Mouse (Mus musculus): ENCODE measurements at regions not wholly inside any gene's neighbourhood (a gene's known extent, or its start where the extent isn't known, plus 50 kb on each side); places are given as distances from the start of the nearest gene placed in this dataset.

DNA sequence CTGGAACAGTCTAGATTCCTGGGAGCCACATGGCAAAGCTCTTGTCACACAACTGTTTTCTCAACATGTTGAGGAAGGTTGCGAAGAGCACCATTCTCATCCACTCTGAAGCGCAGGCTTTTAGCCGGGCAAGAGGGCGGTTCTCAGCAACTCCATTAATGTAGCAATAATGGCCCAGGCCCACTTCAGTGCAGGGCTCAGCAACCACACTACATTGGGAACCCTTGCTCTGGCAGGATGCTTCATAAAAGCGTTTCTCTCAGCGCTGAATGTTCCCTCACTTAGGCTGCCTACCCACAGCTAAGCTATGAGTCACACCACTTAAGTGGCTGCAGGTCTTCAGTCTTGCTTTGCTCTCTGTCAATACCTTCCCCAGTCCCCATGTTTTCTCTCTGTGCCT is 102.2 kb upstream of the Oxgr1 start:
- ATAC-seq (replicated peaks; ENCODE audit: low FRiP score, poor library complexity, severe bottlenecking), result no peak

DNA sequence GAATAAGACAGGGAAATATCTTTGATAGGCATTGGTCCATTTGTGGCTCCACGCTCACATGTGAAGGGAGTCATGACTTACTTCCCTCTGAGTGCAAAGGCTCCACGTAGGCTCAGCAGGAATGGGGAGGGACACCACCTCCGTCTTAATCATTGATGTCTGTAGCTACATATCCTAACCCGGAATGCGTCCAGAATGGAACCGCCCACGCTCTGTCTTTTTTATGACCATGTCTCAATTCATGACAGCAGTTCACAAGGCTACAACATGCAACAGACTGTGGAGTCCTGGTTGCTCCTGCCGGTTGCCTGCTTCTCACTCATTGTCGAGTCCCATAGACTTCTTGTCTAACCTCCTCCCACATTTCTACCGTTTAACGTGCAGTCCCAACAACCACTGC is 104.1 kb upstream of the Oxgr1 start:
- no peak for ATAC-seq (replicated peaks; ENCODE audit: low FRiP score, poor library complexity, severe bottlenecking)

DNA sequence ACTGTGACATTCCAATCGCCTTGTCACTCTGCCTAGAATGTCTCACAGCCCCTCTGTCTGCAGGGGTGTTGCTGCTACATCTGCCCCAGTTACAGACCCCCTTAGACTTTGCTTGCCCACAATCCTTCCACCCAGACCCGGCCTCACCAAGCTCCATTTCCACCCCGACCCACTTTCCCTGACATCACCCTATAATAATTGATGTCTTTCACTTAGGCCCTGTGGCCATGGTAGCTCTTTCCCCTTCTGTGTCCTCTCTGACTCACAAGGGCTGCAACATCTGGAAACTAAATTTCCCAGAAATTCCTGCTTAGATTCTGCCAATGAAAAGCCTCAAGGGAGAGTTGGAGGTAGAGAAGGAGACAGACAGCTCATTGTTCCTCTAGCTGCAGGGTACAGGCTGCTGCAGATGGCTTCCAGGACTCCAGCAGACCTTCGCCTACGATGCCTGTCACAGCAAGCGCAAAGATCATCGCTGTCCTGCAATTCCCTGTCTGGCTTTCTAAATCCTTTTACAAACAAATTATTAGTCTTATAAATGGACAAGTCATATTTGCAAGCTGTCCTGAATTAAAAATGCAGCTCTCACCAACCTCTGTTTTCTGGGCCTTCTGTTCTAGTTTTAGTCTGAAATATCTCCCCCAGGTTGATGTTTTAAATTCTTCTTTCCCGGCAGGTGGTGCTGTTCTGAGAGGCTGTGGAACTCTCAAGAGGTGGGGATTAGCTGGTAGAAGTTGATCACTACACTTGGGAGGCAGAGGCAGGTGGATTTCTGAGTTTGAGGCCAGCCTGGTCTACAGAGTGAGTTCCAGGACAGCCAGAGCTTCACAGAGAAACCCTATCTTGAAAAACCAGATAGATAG is 104.9 kb upstream of the Oxgr1 start:
- ATAC-seq (replicated peaks; ENCODE audit: low FRiP score, poor library complexity, severe bottlenecking), result no peak

DNA sequence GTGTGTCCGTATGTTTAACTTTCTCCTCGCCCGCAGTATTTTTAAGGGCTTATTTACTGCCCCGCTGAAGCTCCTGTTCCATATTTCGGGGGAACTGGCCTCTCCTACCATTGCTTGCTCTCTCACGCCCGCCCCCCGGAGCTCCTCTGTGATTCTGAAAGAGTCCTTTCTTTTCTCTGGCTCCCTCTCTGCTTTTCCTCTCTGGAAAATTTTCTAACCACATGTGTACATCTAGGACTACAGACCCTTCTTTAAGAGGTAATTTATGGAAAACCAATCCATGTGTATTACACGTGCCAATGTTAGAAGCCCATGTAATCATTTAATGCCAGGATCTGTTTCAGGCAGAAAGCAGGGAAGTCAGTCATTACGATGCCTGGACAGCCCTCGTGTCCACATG is 106.6 kb upstream of the Oxgr1 start:
- ATAC-seq (replicated peaks; ENCODE audit: low FRiP score, poor library complexity, severe bottlenecking), result no peak

DNA sequence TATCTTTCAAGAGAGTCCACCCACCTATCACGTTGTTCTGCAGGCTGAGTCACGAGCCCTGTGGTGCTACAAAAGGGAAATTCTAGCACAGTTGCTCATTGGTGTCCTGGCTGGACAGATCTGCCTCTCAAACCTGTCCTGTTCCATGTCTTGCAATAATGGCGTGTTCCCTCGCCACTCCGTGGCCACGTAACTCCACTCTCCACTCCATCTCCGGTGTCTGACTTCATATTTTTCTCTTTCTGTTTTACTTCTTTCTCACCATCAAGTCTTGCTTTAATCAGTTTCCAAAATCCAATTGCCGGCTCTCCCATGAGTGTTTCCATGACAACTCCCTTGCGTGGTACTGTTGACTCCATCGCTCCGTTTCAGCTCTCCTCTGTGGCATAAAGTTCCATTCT is 107.1 kb upstream of the Oxgr1 start:
- no peak for ATAC-seq (replicated peaks; ENCODE audit: low FRiP score, poor library complexity, severe bottlenecking)

DNA sequence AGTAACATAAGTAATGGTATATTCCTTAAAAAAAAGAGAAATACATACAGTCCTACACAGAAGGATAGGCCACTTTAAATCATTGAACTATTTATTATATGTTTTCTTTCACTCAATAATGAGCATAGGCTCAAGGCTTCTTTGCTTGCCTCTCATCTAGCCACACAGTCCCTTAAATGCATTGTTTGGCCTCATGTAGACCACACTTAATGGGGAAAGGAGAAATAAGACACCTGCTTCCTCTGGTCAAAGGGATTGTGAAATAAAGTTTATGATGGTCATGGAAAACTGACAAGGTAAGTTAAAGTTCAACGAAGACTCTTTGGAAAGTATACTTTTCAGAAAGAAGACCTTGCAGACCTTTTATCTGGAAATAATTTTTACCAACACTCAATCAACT is 108.4 kb upstream of the Oxgr1 start:
- no peak for ATAC-seq (replicated peaks; ENCODE audit: low FRiP score, poor library complexity, severe bottlenecking)

DNA sequence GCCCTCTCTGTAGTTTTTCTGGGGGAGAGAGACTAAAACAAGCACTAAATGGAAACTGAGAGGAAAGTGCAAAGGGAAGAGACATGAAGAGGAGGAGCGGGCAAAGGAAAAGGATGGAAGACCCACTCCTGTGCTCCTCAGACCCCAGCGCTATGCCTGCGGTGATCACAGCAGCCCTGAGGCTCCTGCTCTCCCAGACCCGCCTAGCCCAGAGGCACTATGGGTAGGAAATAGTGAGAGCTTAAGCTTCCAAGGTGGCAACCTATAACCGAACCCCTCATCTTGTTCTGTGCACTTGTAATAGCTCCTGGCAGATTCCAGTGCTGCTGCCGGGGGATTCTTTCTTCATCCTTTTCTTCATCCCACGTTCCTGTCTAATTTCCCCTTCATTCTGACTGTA is 112.2 kb upstream of the Oxgr1 start:
- ATAC-seq (replicated peaks; ENCODE audit: low FRiP score, poor library complexity, severe bottlenecking), result no peak

DNA sequence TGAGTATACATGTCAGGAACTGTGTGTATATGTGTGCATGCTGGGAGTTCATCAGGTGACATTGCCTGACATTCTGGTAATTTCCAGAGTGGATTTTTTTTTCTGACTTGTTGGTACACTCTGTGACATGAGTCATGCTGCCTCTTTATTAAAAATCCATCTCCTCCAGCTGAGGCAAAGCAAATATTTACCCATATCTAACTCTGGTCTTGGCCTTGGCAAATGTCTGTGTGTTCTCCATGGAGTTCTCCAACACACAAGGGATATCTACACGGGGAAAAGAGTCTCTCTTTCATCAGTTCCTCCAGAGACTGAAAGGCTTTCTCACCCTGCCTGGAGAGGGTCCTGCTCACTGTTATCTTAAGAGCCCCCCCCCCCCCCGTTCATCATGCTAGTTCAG is 111.3 kb upstream of the Mbnl2 start:
- no peak for ATAC-seq (replicated peaks; ENCODE audit: low FRiP score, poor library complexity, severe bottlenecking)

DNA sequence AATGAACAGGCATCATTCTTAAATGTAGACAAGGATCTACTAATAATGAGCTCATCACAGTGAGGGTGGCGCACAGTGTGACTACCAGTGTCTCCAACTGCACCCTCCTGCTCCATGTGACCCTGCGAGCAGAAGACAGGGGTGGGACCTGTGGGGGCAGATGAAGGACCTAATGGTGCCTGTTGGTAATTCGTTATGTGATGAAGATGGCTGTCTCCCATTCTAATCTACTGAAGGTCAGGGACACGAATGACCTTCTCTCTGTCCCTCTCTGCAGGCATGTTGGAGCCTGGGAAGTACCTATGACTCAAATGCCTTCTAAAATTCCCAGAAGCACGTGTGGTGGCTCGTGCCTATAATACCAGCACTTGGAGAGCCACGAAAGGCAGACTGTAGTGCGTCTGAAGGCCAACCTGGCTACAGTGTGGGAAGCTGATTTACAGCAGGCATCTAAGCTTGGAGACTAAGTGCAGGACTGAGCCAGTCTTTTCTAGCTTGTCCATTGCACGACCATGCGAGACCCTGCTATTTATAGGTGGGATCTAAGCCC is 109.9 kb upstream of the Mbnl2 start:
- ATAC-seq (replicated peaks; ENCODE audit: low FRiP score, poor library complexity, severe bottlenecking), result no peak

DNA sequence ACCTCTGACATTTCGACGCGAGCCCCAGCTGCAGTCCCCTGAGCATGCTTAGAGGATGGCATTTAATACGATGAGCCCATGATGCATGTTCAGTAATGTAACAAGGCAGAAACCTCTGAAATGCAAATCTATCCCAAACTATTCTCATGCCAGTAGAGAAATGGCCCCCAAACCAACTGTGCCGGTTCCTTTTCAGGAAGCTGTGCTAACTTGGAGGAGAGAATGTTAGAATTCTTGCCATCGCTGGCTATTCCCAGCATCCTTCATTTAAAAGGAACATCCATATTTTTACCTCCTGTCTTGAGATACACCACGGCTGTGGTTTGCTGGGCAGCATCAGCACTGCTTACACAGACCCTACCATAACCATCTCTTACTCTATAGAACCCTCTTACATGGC is 104.7 kb upstream of the Mbnl2 start:
- no peak for ATAC-seq (replicated peaks; ENCODE audit: low FRiP score, poor library complexity, severe bottlenecking)

DNA sequence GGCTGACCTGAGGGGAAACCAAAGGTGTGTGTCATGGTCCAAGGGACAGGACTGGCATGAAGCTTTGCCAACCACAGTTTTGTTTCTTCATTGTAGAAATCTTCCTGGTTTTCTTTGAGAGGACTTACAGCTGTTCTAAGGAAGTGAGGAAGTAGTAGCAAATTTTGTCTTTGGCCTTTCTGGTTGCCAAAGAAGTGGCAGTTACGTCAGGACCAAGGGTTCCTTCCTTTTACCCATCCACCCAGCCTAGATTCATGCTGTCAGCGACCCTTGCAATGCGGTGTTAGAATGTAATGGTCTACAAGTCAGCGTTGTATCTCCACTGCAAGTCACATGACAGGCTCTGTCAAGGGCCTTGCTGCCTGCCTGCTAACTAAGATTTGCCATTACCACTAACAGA is 103.4 kb upstream of the Mbnl2 start:
- no peak for ATAC-seq (replicated peaks; ENCODE audit: low FRiP score, poor library complexity, severe bottlenecking)

DNA sequence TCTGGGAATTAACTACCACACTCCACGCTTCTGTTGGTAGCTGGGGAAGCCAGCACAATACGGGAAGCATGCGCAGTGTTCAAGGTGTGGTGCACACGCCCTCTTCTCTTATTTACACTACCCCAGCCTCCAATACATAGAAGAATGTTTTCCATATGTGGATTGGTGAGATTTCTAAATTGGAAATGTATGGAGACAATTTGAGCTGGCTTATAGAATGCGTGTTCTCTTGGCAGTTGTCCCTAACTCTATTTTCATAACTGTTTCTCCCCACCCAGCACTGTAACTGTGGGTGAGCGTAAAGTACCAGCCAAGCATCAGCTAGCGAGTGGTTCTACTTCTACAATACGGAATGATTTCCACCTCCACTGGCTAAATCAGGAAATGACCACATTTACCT is 102.6 kb upstream of the Mbnl2 start:
- no peak for ATAC-seq (replicated peaks; ENCODE audit: low FRiP score, poor library complexity, severe bottlenecking)

DNA sequence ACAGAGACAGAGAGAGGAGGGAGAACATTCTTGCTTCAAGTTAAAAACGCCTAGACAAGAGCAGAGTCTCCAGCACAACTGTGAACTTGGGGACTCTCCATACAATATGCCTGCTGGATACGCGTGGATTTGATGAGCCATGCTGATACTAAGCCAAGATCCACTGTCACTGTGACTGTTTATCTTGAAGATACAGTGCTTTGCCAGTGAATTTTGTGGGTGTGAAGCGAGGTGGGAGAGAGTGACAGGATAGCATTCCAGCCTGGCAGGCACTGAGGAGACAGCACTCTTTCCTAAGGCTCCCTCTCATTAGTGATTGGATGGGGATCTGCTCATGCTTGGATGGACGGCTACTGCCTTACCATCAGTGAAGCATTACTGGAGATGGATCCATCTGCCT is 100.9 kb upstream of the Mbnl2 start:
- ATAC-seq (replicated peaks; ENCODE audit: low FRiP score, poor library complexity, severe bottlenecking), result no peak

DNA sequence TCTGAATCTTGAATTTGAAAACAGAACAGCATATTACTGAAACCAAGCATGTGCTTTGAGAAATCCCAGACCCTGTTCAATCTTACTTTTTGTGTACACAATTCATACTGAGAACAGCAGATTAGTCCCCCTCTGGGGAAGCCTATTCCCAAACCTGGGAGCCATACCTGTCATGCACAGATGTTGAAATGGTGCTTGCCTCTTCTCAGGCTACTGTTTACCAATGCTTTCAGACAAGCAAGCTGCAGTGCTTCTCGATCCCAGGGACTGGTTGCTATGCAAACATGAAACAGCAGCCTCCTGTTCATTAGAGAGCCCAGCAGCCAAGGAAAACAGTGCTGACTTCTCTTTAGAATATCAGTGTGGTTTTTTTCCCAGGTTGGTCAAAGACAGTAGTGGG is 80.3 kb upstream of the Mbnl2 start:
- ATAC-seq (replicated peaks; ENCODE audit: low FRiP score, poor library complexity, severe bottlenecking), result no peak

DNA sequence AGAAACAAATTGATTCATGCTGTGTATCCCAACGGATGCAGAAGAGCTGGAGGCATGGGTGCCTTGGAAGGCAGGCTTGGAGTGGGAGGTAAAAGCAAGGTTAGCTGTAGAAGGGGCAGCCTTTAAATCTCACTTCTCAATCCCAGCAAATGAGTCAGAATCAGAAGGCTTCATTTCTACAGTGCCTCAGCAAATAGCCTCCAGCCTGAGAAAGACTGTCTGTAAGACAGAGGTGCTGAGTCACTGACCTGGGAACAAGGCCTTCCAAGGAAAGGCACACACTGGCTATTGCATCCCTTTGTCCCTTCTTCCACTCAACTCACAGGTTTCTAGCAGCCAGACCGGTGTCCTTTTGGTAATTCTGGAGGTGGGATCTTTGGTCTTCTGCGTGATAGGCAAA is 63.7 kb upstream of the Mbnl2 start:
- no peak for ATAC-seq (replicated peaks; ENCODE audit: low FRiP score, poor library complexity, severe bottlenecking)

DNA sequence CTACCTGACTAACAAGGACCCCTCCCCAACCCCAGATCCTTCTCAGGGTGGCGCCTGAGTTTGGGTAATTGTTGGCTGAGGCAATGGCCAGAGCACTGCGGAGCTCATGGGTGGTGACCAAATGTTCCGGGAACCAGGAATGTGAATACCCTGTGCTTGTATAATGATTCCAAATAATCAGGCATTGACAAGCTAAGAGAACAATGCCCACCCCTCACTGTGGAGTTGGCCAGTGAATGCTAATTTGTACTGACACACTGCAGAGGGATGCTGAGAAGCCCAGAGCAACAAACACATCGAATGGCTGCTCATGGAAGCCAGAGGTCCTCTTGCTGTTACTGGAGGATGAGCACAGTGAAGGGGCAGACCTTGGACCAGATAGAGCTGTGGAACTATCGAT is 62.8 kb upstream of the Mbnl2 start:
- no peak for ATAC-seq (replicated peaks; ENCODE audit: low FRiP score, poor library complexity, severe bottlenecking)

DNA sequence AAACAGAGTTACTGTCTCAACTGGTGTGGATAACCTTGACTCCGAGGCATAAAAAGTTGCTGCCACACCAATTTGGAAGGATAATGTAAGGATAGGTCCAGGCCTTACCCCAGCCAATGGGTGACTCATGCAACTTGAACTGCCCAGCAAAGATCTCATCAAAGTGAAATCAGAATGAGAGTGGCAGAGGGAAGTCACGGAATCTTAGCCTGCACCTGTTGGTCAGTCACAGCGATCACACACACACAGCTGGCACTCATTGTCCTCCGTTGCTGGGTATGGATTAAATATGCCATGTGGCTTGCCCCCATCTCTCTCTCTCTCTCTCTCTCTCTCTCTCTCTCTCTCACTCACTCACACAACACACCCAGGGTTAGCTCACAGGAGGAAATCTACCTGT is 56.2 kb upstream of the Mbnl2 start:
- no peak for ATAC-seq (replicated peaks; ENCODE audit: low FRiP score, poor library complexity, severe bottlenecking)

DNA sequence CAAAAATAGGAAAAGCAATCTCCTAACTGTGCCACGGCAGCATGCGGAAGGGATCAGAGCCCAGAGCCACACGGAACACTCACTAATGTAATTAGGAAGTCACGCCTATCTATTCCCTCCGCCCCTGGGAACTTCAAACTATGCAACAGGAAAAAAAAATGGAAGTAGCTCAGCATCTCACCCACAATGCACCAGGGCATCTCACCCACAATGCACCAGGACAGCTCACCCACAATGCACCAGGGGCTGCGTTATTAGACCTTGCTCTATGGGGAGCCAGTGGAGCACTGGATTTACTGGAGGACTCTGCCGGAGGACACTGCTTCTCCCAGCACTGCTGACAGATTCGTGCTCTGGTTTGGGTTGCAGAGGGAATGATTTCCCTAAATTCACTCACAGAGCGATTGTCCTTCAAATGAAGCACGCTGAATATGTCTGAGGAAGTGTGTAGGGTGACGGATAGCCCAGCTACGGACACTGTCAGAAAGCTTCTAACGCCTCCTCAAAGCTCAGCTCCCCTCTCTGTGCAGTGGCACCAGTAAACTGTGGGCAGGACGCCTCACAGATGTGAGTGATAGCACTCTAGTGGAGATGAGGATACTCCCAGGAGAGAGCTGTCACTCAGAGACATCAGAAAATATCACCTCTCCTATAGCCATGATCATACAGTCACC is 51.8 kb upstream of the Mbnl2 start:
- no peak for ATAC-seq (replicated peaks; ENCODE audit: low FRiP score, poor library complexity, severe bottlenecking)

DNA sequence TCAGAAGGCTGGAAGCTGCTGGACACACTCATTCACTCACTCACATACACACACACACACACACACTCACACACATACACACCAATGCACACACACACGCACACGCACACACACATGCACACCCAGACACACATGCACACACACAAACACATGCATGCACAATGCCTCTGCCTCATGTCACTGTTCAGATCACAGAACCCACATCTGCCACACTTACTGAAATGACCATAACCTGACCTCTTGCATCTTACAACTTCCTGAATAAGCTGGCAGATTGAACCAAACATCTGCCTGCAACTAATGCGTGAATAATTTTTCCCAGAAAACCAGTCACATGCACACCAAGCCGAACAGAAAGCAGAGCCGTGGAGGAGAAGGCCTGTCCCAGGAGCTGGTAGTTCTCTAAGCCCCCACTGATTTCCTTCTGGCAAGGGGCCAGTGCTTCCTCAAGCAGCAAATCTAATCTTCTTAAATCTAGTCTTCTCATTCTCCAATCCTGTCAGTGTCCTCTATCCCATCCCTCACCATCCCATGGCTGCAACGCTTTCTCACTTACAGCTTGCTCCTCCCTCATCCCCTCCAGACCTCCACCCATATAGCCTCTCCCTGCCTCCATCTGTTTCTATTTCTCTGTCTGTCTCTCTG is 51.1 kb upstream of the Mbnl2 start:
- ATAC-seq (replicated peaks; ENCODE audit: low FRiP score, poor library complexity, severe bottlenecking), result no peak

DNA sequence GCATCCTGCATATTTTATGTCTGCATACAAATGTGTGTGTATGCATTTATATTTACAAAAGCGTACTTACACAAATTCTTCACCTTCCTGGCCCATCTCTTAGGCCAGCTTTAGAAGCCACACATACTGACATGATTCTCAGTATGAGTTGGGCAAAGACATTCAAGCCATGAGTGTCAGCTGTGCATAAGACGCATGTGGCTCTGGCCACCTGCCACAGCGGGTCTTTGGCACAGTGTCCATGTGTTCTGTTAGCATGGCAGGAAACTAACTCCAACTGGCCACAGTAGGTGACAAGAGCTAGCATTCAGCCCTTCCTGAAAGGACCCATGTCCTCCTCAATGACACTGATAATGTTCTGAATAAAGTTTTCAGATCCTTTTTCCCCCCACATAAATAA is 49.8 kb upstream of the Mbnl2 start:
- no peak for ATAC-seq (replicated peaks; ENCODE audit: low FRiP score, poor library complexity, severe bottlenecking)
